Mouse (Mus musculus): ENCODE data around the gene Prkg1.

- TF ChIP-seq POLR2A (IDR thresholded peaks at IDR 0.05; ENCODE audit: control insufficient read depth, low read depth, low read length) (no peak), CTCF (IDR thresholded peaks at IDR 0.05; ENCODE audit: control insufficient read depth, insufficient read depth, insufficient replicate concordance, low read depth, low read length) (no peak)
Measured at GRCm38 (mm10) chr19:31064740-31065139, 700.1 kb downstream of the Prkg1 start.
